Mouse (Mus musculus) cerebellum, adult 2 months (tissue): ENCODE measurements at regions not wholly inside any gene's neighbourhood (a gene's known extent, or its start where the extent isn't known, plus 50 kb on each side); places are given as distances from the start of the nearest gene placed in this dataset.

Experiments
- DNase-seq, 2 experiments: peaks; one replicate each; pipeline ENCODE4 v3.0.0; 2021
- H3K27ac ChIP-seq: fragments of 200-500 bp; 2 replicates; pipeline ENCODE4 v1.5.1; 2012; ENCODE audit warnings: low read length, control low read depth, inconsistent platforms; ENCODE audit not compliant: insufficient read depth
- H3K27me3 ChIP-seq: fragments of 200-500 bp; 2 replicates; pipeline ENCODE4 v1.6.1; 2012; ENCODE audit warnings: inconsistent platforms, mild to moderate bottlenecking, low read length, moderate library complexity; ENCODE audit not compliant: control insufficient read depth, insufficient read depth
- H3K4me1 ChIP-seq: fragments of 200-500 bp; 2 replicates; pipeline ENCODE4 v1.6.1; 2011; ENCODE audit warnings: low read length; ENCODE audit not compliant: control insufficient read depth, insufficient read depth
- H3K4me3 ChIP-seq: fragments of 200-500 bp; replicated peaks from 2 replicates; pipeline ENCODE3; 2011; ENCODE audit warnings: mild to moderate bottlenecking, low read depth, low read length, control low read depth; ENCODE audit not compliant: insufficient read depth
- CTCF ChIP-seq: fragments of 200-500 bp; IDR thresholded peaks from 2 replicates; pipeline ENCODE4 v1.5.1; 2011; ENCODE audit warnings: low read depth, mild to moderate bottlenecking, control low read depth, low read length, moderate library complexity, borderline replicate concordance; ENCODE audit not compliant: insufficient read depth
- POLR2A ChIP-seq: fragments of 200-500 bp; IDR thresholded peaks from 2 replicates; pipeline ENCODE4 v1.6.1; 2011; ENCODE audit warnings: low read length, control low read depth, borderline replicate concordance; ENCODE audit not compliant: insufficient read depth
- whole genome bisulfite sequencing: fragments of 180-500 bp; shearing (Covaris S2); methylation state at CpG from one replicate; pipeline ENCODE4 v1.1.7; 2018; 5-methylcytosine and 5-hydroxymethylcytosine counted together

GRCm38 (mm10) chr1:169840948-169841347 is 87.5 kb upstream of the Ccdc190 start:
- Histone ChIP-seq H3K27ac (no peak overlapping the region), H3K27me3 (no peaks in the 10 kb centered on the region), H3K4me1 (no peaks in the 10 kb centered on the region), H3K4me3 (no peak overlapping the region)
- WGBS: 62% methylated on average over 4 of the region's 4 CpGs
- TF ChIP-seq CTCF (no peak), POLR2A (no peak)
- DNase-seq: no peak

DNA sequence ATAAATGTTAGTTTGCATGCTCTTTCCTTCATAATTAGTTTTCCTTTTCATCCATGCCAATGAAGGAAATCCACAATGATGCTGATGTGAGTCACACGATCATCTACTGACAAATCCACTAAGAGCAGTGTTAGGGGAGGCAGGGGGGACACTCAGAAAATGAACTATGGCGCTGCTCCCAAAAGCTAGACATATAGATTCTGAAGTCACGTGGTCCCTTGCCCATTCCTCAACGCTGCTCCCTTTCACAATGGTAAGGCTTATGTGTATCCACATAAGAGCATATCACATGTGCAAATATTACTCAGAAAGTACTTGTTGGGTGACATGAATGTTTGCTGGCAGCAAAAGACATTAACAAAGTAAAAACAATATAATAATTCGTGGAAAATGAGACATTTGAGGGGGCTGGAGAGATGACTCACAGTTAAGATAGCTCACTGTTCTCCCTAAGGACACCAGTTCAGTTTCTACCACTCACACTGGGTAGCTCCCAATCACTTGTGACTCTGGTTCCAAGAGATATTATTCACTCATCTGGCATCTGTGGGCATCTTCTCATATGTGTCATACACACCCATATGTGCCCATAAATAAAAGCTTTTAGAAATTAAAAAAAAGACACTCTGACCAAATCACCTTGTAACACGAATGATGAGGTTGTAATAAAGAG is 88.3 kb upstream of the Ccdc190 start:
- WGBS: 75% methylated on average over 6 of the region's 6 CpGs
- H3K4me3 ChIP-seq: no peak overlapping the region
- no peak for DNase-seq
- no peaks in the 10 kb centered on the region for H3K4me1 ChIP-seq
- no peaks in the 10 kb centered on the region for H3K27me3 ChIP-seq
- no peak for TF ChIP-seq CTCF
- TF ChIP-seq POLR2A: no peak
- H3K27ac ChIP-seq: no peak overlapping the region

GRCm38 (mm10) chr1:169833385-169833784 is 85.9 kb upstream of the Rgs4 start:
- 76% methylated on average over 6 of the region's 6 CpGs for WGBS
- no peak for TF ChIP-seq POLR2A
- no peak for TF ChIP-seq CTCF
- Histone ChIP-seq H3K4me3 (no peak overlapping the region), H3K27ac (no peak overlapping the region), H3K4me1 (no peaks in the 10 kb centered on the region), H3K27me3 (no peaks in the 10 kb centered on the region)
- DNase-seq: no peak

DNA sequence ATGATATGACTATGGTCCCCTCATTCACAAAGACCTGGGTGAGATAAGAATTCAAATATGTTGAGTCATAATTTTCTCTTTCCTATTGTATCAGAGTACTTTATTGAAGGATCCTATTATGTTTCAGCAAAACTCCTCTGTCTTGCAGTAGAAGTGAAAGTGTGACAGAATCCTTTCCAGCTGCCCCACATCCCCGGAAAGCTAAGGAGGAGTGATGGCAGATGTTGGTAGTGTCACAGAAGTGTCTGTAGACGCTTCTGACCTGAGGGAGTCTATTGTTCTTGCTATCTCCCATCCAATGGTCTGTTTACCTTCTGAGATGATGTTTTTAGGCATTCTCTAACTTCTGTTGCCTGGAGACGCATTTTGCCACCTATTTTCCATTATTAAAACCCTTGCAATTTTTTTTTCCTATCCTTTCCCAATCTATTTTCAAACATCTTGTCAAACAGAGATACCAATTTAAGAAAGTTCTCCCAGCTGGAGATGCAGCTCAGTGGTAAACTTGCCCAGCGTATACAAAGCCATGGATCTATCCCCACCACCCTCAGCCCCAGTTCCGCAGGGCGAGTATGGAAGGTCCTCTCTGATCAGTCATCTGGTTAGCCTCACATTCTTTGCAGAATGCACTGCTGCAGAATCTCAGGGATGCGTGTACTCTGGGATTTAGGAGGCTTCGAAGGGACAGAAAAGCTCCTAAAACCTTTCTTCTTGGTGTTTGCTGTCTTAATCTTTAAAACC is 84.1 kb upstream of the Rgs4 start:
- no peak overlapping the region for H3K27ac ChIP-seq
- no peak for TF ChIP-seq POLR2A
- no peak for TF ChIP-seq CTCF
- WGBS: 65% methylated on average over 8 of the region's 8 CpGs
- no peak for DNase-seq
- no peak overlapping the region for H3K4me3 ChIP-seq
- H3K4me1 ChIP-seq: no peaks in the 10 kb centered on the region
- H3K27me3 ChIP-seq: no peaks in the 10 kb centered on the region

GRCm38 (mm10) chr1:169830596-169830995 is 83.2 kb upstream of the Rgs4 start:
- WGBS: 28% methylated on average over 1 of the region's 1 CpGs
- DNase-seq: no peak

GRCm38 (mm10) chr1:169822034-169822433 is 74.6 kb upstream of the Rgs4 start:
- no peak for TF ChIP-seq POLR2A
- TF ChIP-seq CTCF: no peak
- WGBS: 72% methylated on average over 7 of the region's 7 CpGs
- Histone ChIP-seq H3K4me3 (no peak overlapping the region), H3K27ac (no peak overlapping the region), H3K4me1 (no peaks in the 10 kb centered on the region), H3K27me3 (no peaks in the 10 kb centered on the region; the same call in 1 of the 2 replicates)
- DNase-seq: no peak

More at GRCm38 (mm10) chr1:169830596-169830995, 83.2 kb upstream of the Rgs4 start:
- Histone ChIP-seq H3K27ac (no peak overlapping the region), H3K4me1 (no peaks in the 10 kb centered on the region), H3K4me3 (no peak overlapping the region), H3K27me3 (no peaks in the 10 kb centered on the region; the same call in 1 of the 2 replicates)
- TF ChIP-seq CTCF (no peak), POLR2A (no peak)

DNA sequence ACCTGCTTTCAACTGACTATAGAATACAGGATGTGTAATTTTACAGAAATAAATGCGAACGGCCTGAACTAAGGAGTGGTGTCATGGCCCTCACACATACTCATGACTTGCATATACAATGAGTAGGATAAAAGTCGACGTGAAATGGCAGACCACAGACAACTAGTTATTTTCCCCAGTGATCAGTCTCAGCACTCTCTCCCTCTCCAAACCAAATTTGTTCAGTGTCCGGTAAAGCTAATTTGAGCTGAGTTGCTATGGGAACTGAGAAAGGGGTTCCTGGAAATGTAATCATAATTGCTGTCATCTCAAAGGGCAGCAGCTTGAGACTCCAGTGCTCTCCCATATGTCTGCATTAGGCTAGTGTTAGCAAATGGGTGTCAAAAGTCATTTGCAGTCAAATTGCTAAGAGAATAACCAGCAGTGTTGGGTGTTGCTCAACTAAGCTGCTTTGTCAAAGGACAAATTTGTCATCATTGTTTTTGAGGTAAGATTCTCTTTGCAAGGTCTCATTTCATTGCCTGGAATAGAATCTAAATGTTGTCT is 72.0 kb upstream of the Rgs4 start:
- TF ChIP-seq CTCF (no peak), POLR2A (no peak)
- 72% methylated on average over 5 of the region's 5 CpGs for WGBS
- Histone ChIP-seq H3K27me3 (no peaks in the 10 kb centered on the region), H3K4me3 (no peak overlapping the region), H3K27ac (no peak overlapping the region), H3K4me1 (no peaks in the 10 kb centered on the region)
- no peak for DNase-seq
